Mouse (Mus musculus): ENCODE results near the gene Ankrd11. TPM values are rescaled to one million over a fixed set of nuclear protein-coding genes. Genes with fewer than 3 reads are reported as not detected.

The Ankrd11 gene
- polyA plus RNA-seq, 1 experiment from 2014 or later, result 63.3 TPM

- H3K4me1 ChIP-seq (ENCODE audit: control insufficient read depth in 2 of 2, insufficient read depth in 2 of 2, low read length in 2 of 2), result peaks cover 4 to 20% of the 10 kb centered on the region in 2 experiments
- peak overlapping the region; percentile 88 for H3K4me2 ChIP-seq (ENCODE audit: low read length)
- peak overlapping the region; percentile 93 for H3K9ac ChIP-seq (ENCODE audit: low read length)
- peak overlapping the region; percentile 88 to 93 for H3K27ac ChIP-seq (replicated peaks in 1 of 2; ENCODE audit: control insufficient read depth in 1 of 2, insufficient read depth in 1 of 2, low read depth in 2 of 2, low read length in 2 of 2)
- no peaks in the 10 kb centered on the region for H3K9me3 ChIP-seq (ENCODE audit: control insufficient read depth, low read length)
- ATAC-seq (ENCODE audit: insufficient number of reproducible peaks, insufficient read depth, low FRiP score, low read depth), result peak; percentile 97
- under 1% methylated on average over 84 of the region's 84 CpGs for WGBS
- peaks cover 26% of the 10 kb centered on the region for H3K36me3 ChIP-seq (ENCODE audit: control insufficient read depth, insufficient read depth, low read length)
- H3K4me3 ChIP-seq (ENCODE audit: control insufficient read depth in 1 of 2, insufficient read depth in 1 of 2, low read depth in 1 of 2, low read length in 2 of 2), result peak overlapping the region; percentile 86 to 95
- no peaks in the 10 kb centered on the region for H3K27me3 ChIP-seq (ENCODE audit: control insufficient read depth, insufficient read depth, low read length)
These were observed 23.4 kb upstream of the Ankrd11 start for GRCm38 (mm10) chr8:123065214-123066100.

- Histone ChIP-seq H3K4me1 (ENCODE audit: control insufficient read depth in 2 of 2, insufficient read depth in 2 of 2, low read length in 2 of 2) (peaks cover 4 to 20% of the 10 kb centered on the region in 2 experiments), H3K9me3 (ENCODE audit: control insufficient read depth, low read length) (no peaks in the 10 kb centered on the region), H3K36me3 (ENCODE audit: control insufficient read depth, insufficient read depth, low read length) (peaks cover 21% of the 10 kb centered on the region), H3K4me3 (ENCODE audit: control insufficient read depth in 1 of 2, insufficient read depth in 1 of 2, low read depth in 1 of 2, low read length in 2 of 2) (peak overlapping the region; percentile 86 to 95), H3K27ac (replicated peaks in 1 of 2; ENCODE audit: control insufficient read depth in 1 of 2, insufficient read depth in 1 of 2, low read depth in 2 of 2, low read length in 2 of 2) (peak overlapping the region; percentile 88 to 93), H3K4me2 (ENCODE audit: low read length) (peak overlapping the region; percentile 88), H3K9ac (ENCODE audit: low read length) (peak overlapping the region; percentile 93), H3K27me3 (ENCODE audit: control insufficient read depth, insufficient read depth, low read length) (no peaks in the 10 kb centered on the region)
- WGBS, result 2% methylated on average over 14 of the region's 14 CpGs
- no peak for ATAC-seq (ENCODE audit: insufficient number of reproducible peaks, insufficient read depth, low FRiP score, low read depth)
These were observed 22.7 kb upstream of the Ankrd11 start for GRCm38 (mm10) chr8:123064809-123065213.

GRCm38 (mm10) chr8:123064072-123064471 is 22.0 kb upstream of the Ankrd11 start:
- WGBS, result 80% methylated on average over 4 of the region's 4 CpGs
- no peaks in the 10 kb centered on the region for H3K27me3 ChIP-seq (ENCODE audit: control insufficient read depth, insufficient read depth, low read length)
- H3K4me3 ChIP-seq (ENCODE audit: control insufficient read depth in 1 of 2, insufficient read depth in 1 of 2, low read depth in 1 of 2, low read length in 2 of 2), result peak overlapping the region in 1 of 2 experiments; percentile 95; a peak in 1 of 4 replicates
- no peak for ATAC-seq (ENCODE audit: insufficient number of reproducible peaks, insufficient read depth, low FRiP score, low read depth)
- peaks cover 4 to 20% of the 10 kb centered on the region in 2 experiments for H3K4me1 ChIP-seq (ENCODE audit: control insufficient read depth in 2 of 2, insufficient read depth in 2 of 2, low read length in 2 of 2)
- H3K9me3 ChIP-seq (ENCODE audit: control insufficient read depth, low read length), result no peaks in the 10 kb centered on the region
- H3K9ac ChIP-seq (ENCODE audit: low read length), result peak overlapping the region; percentile 93; the same call in 1 of the 2 replicates
- H3K4me2 ChIP-seq (ENCODE audit: low read length), result peak overlapping the region; percentile 88
- peaks cover 21% of the 10 kb centered on the region for H3K36me3 ChIP-seq (ENCODE audit: control insufficient read depth, insufficient read depth, low read length)
- H3K27ac ChIP-seq (replicated peaks in 1 of 2; ENCODE audit: control insufficient read depth in 1 of 2, insufficient read depth in 1 of 2, low read depth in 2 of 2, low read length in 2 of 2), result no peak overlapping the region

- H3K27ac ChIP-seq (replicated peaks in 1 of 2; ENCODE audit: control insufficient read depth in 1 of 2, insufficient read depth in 1 of 2, low read depth in 2 of 2, low read length in 2 of 2), result no peak within 1 kb of the TSS
- H3K36me3 ChIP-seq (ENCODE audit: control insufficient read depth, insufficient read depth, low read length), result peaks cover 13% of the 10 kb centered on the region
- H3K9ac ChIP-seq (ENCODE audit: low read length), result no peak within 1 kb of the TSS
- no peaks in the 10 kb centered on the region for H3K9me3 ChIP-seq (ENCODE audit: control insufficient read depth, low read length)
- no peak for ATAC-seq (ENCODE audit: insufficient number of reproducible peaks, insufficient read depth, low FRiP score, low read depth)
- peaks cover 4 to 20% of the 10 kb centered on the region in 2 experiments for H3K4me1 ChIP-seq (ENCODE audit: control insufficient read depth in 2 of 2, insufficient read depth in 2 of 2, low read length in 2 of 2)
- H3K4me2 ChIP-seq (ENCODE audit: low read length), result no peak within 1 kb of the TSS
- WGBS, result 76% methylated on average over 7 of the region's 7 CpGs
- H3K4me3 ChIP-seq (ENCODE audit: control insufficient read depth in 1 of 2, insufficient read depth in 1 of 2, low read depth in 1 of 2, low read length in 2 of 2), result no peak within 1 kb of the TSS
- no peaks in the 10 kb centered on the region for H3K27me3 ChIP-seq (ENCODE audit: control insufficient read depth, insufficient read depth, low read length)
These were observed 20.6 kb upstream of the Ankrd11 start, which contains the start of gene Spg7 for GRCm38 (mm10) chr8:123062721-123063120. TSS of gene Spg7 (plus strand) at chr8:123062942.

- Histone ChIP-seq H3K9me3 (ENCODE audit: control insufficient read depth, low read length) (no peaks in the 10 kb centered on the region), H3K4me3 (ENCODE audit: control insufficient read depth in 1 of 2, insufficient read depth in 1 of 2, low read depth in 1 of 2, low read length in 2 of 2) (no peak overlapping the region), H3K4me1 (ENCODE audit: control insufficient read depth in 2 of 2, insufficient read depth in 2 of 2, low read length in 2 of 2) (no peaks in the 10 kb centered on the region), H3K27ac (replicated peaks in 1 of 2; ENCODE audit: control insufficient read depth in 1 of 2, insufficient read depth in 1 of 2, low read depth in 2 of 2, low read length in 2 of 2) (no peak overlapping the region), H3K36me3 (ENCODE audit: control insufficient read depth, insufficient read depth, low read length) (no peaks in the 10 kb centered on the region), H3K9ac (ENCODE audit: low read length) (no peak overlapping the region), H3K27me3 (ENCODE audit: control insufficient read depth, insufficient read depth, low read length) (no peaks in the 10 kb centered on the region), H3K4me2 (ENCODE audit: low read length) (no peak overlapping the region)
- WGBS, result 61% methylated on average over 5 of the region's 5 CpGs
- ATAC-seq (ENCODE audit: insufficient number of reproducible peaks, insufficient read depth, low FRiP score, low read depth), result no peak
These were observed 9.4 kb upstream of the Ankrd11 start for GRCm38 (mm10) chr8:123051458-123051857.

- Histone ChIP-seq H3K36me3 (ENCODE audit: control insufficient read depth, insufficient read depth, low read length) (0 out of 2 replicates have a peak, but pooled peaks cover 6% of the 10 kb centered on the region), H3K4me3 (ENCODE audit: control insufficient read depth in 1 of 2, insufficient read depth in 1 of 2, low read depth in 1 of 2, low read length in 2 of 2) (no peak overlapping the region), H3K4me1 (ENCODE audit: control insufficient read depth in 2 of 2, insufficient read depth in 2 of 2, low read length in 2 of 2) (peaks cover under 1 to 7% of the 10 kb centered on the region in 2 experiments; a peak in 2 of 4 replicates), H3K4me2 (ENCODE audit: low read length) (no peak overlapping the region), H3K27ac (replicated peaks in 1 of 2; ENCODE audit: control insufficient read depth in 1 of 2, insufficient read depth in 1 of 2, low read depth in 2 of 2, low read length in 2 of 2) (no peak overlapping the region), H3K9ac (ENCODE audit: low read length) (no peak overlapping the region), H3K9me3 (ENCODE audit: control insufficient read depth, low read length) (no peaks in the 10 kb centered on the region), H3K27me3 (ENCODE audit: control insufficient read depth, insufficient read depth, low read length) (no peaks in the 10 kb centered on the region)
- WGBS, result 83% methylated on average over 7 of the region's 7 CpGs
- ATAC-seq (ENCODE audit: insufficient number of reproducible peaks, insufficient read depth, low FRiP score, low read depth), result no peak
These were observed 6.3 kb upstream of the Ankrd11 start for GRCm38 (mm10) chr8:123048402-123048801.

GRCm38 (mm10) chr8:123047827-123048226 is 5.8 kb upstream of the Ankrd11 start:
- Histone ChIP-seq H3K4me3 (ENCODE audit: control insufficient read depth in 1 of 2, insufficient read depth in 1 of 2, low read depth in 1 of 2, low read length in 2 of 2) (no peak overlapping the region), H3K27ac (replicated peaks in 1 of 2; ENCODE audit: control insufficient read depth in 1 of 2, insufficient read depth in 1 of 2, low read depth in 2 of 2, low read length in 2 of 2) (no peak overlapping the region), H3K4me2 (ENCODE audit: low read length) (no peak overlapping the region), H3K27me3 (ENCODE audit: control insufficient read depth, insufficient read depth, low read length) (no peaks in the 10 kb centered on the region), H3K9ac (ENCODE audit: low read length) (no peak overlapping the region), H3K9me3 (ENCODE audit: control insufficient read depth, low read length) (no peaks in the 10 kb centered on the region), H3K36me3 (ENCODE audit: control insufficient read depth, insufficient read depth, low read length) (0 out of 2 replicates have a peak, but pooled peaks cover 6% of the 10 kb centered on the region), H3K4me1 (ENCODE audit: control insufficient read depth in 2 of 2, insufficient read depth in 2 of 2, low read length in 2 of 2) (peaks cover 2 to 11% of the 10 kb centered on the region in 2 experiments; a peak in 2 of 4 replicates)
- 86% methylated on average over 7 of the region's 7 CpGs for WGBS
- ATAC-seq (ENCODE audit: insufficient number of reproducible peaks, insufficient read depth, low FRiP score, low read depth), result no peak

Measured in heart, embryonic 14.5 days (tissue).